Mouse (Mus musculus) lung, postnatal 0 days (tissue): ENCODE results near the gene Gfra1.

Experiments used
- CTCF ChIP-seq: IDR thresholded peaks from 2 replicates; pipeline ENCODE4 v1.5.1; 2016; ENCODE audit warnings: antibody characterized with exemption, mild to moderate bottlenecking
- EP300 ChIP-seq: IDR thresholded peaks from 2 replicates; pipeline ENCODE4 v1.6.1; 2016; ENCODE audit warnings: antibody characterized with exemption, mild to moderate bottlenecking, control low read depth

DNA sequence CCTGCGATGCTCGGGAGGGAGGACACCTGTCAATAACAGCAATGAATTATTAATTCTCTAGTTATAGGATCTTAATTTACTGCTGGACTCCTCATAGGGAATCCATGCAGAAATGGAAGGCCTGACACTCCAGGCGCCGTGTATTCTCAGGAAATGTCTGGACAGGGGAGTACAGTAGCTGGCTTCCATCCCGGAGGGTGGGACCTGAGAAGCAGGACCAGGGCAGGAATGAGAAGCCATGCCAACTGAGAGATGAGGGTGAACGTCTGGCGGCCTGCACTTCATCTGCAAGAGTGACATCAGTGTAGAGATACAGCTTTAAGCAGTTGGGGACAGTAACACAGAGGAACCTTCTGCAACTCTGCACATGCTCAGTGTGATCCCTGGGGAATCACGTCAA lies 115.5 kb downstream of the Gfra1 start:
- no peak for TF ChIP-seq EP300
- TF ChIP-seq CTCF, result no peak
